Mouse (Mus musculus): Measurements from ENCODE around the gene Vamp2. TPM values are rescaled to one million over a fixed set of nuclear protein-coding genes. Genes with fewer than 3 reads are reported as not detected.

Gene Vamp2
- polyA plus RNA-seq, 1 experiment, result 20.9 TPM

- no peaks in the 10 kb centered on the region for H3K79me2 ChIP-seq (ENCODE audit: control insufficient read depth, insufficient read depth)
- H3K79me3 ChIP-seq (ENCODE audit: low read depth), result no peaks in the 10 kb centered on the region
- H3ac ChIP-seq (ENCODE audit: control insufficient read depth, insufficient read length, low read depth), result peak overlapping the region; percentile 37
- H3K4me3 ChIP-seq (ENCODE audit: insufficient read depth, poor library complexity, severe bottlenecking), result peak overlapping the region; percentile 35
- no peaks in the 10 kb centered on the region for H3K27me3 ChIP-seq (ENCODE audit: control insufficient read depth, insufficient read depth, insufficient read length)
- TF ChIP-seq FOSL1 (IDR thresholded peaks at IDR 0.05; ENCODE audit: insufficient read depth, low read length, poor library complexity, severe bottlenecking) (no peak), CTCF (IDR thresholded peaks at IDR 0.05; ENCODE audit: control insufficient read depth, insufficient read depth, insufficient read length) (no peak), CEBPB (IDR thresholded peaks at IDR 0.05; ENCODE audit: low read depth) (no peak), USF1 (IDR thresholded peaks at IDR 0.05; ENCODE audit: low read depth) (no peak), MAX (IDR thresholded peaks at IDR 0.05) (no peak), MYOG (IDR thresholded peaks at IDR 0.05; ENCODE audit: control insufficient read depth, extremely low read depth, insufficient read length) (no peak), MYOD1 (IDR thresholded peaks at IDR 0.05; ENCODE audit: control insufficient read depth, insufficient read length, low read depth) (no peak)
- H3K36me3 ChIP-seq (ENCODE audit: control insufficient read depth, insufficient read depth), result no peaks in the 10 kb centered on the region
These were observed 37.8 kb downstream of the Vamp2 start for GRCm38 (mm10) chr11:69125919-69126705.

- Histone ChIP-seq H3K79me3 (ENCODE audit: low read depth) (no peaks in the 10 kb centered on the region), H3K79me2 (ENCODE audit: control insufficient read depth, insufficient read depth) (no peaks in the 10 kb centered on the region), H3ac (ENCODE audit: control insufficient read depth, insufficient read length, low read depth) (no peak overlapping the region), H3K36me3 (ENCODE audit: control insufficient read depth, insufficient read depth) (no peaks in the 10 kb centered on the region), H3K4me3 (ENCODE audit: insufficient read depth, poor library complexity, severe bottlenecking) (no peak overlapping the region), H3K27me3 (ENCODE audit: control insufficient read depth, insufficient read depth, insufficient read length) (no peaks in the 10 kb centered on the region)
- no peak for TF ChIP-seq MAX (IDR thresholded peaks at IDR 0.05)
- TF ChIP-seq MYOD1 (IDR thresholded peaks at IDR 0.05; ENCODE audit: control insufficient read depth, insufficient read length, low read depth), result no peak
- TF ChIP-seq USF1 (IDR thresholded peaks at IDR 0.05; ENCODE audit: low read depth), result no peak
- no peak for TF ChIP-seq MYOG (IDR thresholded peaks at IDR 0.05; ENCODE audit: control insufficient read depth, extremely low read depth, insufficient read length)
- no peak for TF ChIP-seq CTCF (IDR thresholded peaks at IDR 0.05; ENCODE audit: control insufficient read depth, insufficient read depth, insufficient read length)
- TF ChIP-seq FOSL1 (IDR thresholded peaks at IDR 0.05; ENCODE audit: insufficient read depth, low read length, poor library complexity, severe bottlenecking), result no peak
- TF ChIP-seq CEBPB (IDR thresholded peaks at IDR 0.05; ENCODE audit: low read depth), result no peak
These were observed 38.4 kb downstream of the Vamp2 start for GRCm38 (mm10) chr11:69126706-69127095.

- TF ChIP-seq USF1 (IDR thresholded peaks at IDR 0.05; ENCODE audit: low read depth) (no peak), MYOG (IDR thresholded peaks at IDR 0.05; ENCODE audit: control insufficient read depth, extremely low read depth, insufficient read length) (no peak), FOSL1 (IDR thresholded peaks at IDR 0.05; ENCODE audit: insufficient read depth, low read length, poor library complexity, severe bottlenecking) (no peak)
- Histone ChIP-seq H3K36me3 (ENCODE audit: control insufficient read depth, insufficient read depth) (no peaks in the 10 kb centered on the region), H3ac (ENCODE audit: control insufficient read depth, insufficient read length, low read depth) (no peak overlapping the region), H3K27me3 (ENCODE audit: control insufficient read depth, insufficient read depth, insufficient read length) (no peaks in the 10 kb centered on the region), H3K79me3 (ENCODE audit: low read depth) (no peaks in the 10 kb centered on the region), H3K79me2 (ENCODE audit: control insufficient read depth, insufficient read depth) (no peaks in the 10 kb centered on the region), H3K4me3 (ENCODE audit: insufficient read depth, poor library complexity, severe bottlenecking) (no peak overlapping the region)
These were observed 40.3 kb downstream of the Vamp2 start for GRCm38 (mm10) chr11:69128426-69129122.

- Histone ChIP-seq H3K27me3 (ENCODE audit: control insufficient read depth, insufficient read depth, insufficient read length) (no peaks in the 10 kb centered on the region), H3K36me3 (ENCODE audit: control insufficient read depth, insufficient read depth) (no peaks in the 10 kb centered on the region), H3K4me3 (ENCODE audit: insufficient read depth, poor library complexity, severe bottlenecking) (no peak overlapping the region), H3ac (ENCODE audit: control insufficient read depth, insufficient read length, low read depth) (no peak overlapping the region), H3K79me3 (ENCODE audit: low read depth) (no peaks in the 10 kb centered on the region), H3K79me2 (ENCODE audit: control insufficient read depth, insufficient read depth) (no peaks in the 10 kb centered on the region)
- TF ChIP-seq MYOD1 (IDR thresholded peaks at IDR 0.05; ENCODE audit: control insufficient read depth, insufficient read length, low read depth), result no peak
- no peak for TF ChIP-seq CTCF (IDR thresholded peaks at IDR 0.05; ENCODE audit: control insufficient read depth, insufficient read depth, insufficient read length)
- no peak for TF ChIP-seq FOSL1 (IDR thresholded peaks at IDR 0.05; ENCODE audit: insufficient read depth, low read length, poor library complexity, severe bottlenecking)
- no peak for TF ChIP-seq MYOG (IDR thresholded peaks at IDR 0.05; ENCODE audit: control insufficient read depth, extremely low read depth, insufficient read length)
- no peak for TF ChIP-seq CEBPB (IDR thresholded peaks at IDR 0.05; ENCODE audit: low read depth)
- TF ChIP-seq USF1 (IDR thresholded peaks at IDR 0.05; ENCODE audit: low read depth), result no peak
- no peak for TF ChIP-seq MAX (IDR thresholded peaks at IDR 0.05)
These were observed 45.3 kb downstream of the Vamp2 start for GRCm38 (mm10) chr11:69133566-69133922.

GRCm38 (mm10) chr11:69133923-69134621 lies 45.8 kb downstream of the Vamp2 start:
- peak; percentile 71 for TF ChIP-seq USF1 (IDR thresholded peaks at IDR 0.05; ENCODE audit: low read depth)
- no peak for TF ChIP-seq FOSL1 (IDR thresholded peaks at IDR 0.05; ENCODE audit: insufficient read depth, low read length, poor library complexity, severe bottlenecking)
- no peak for TF ChIP-seq CTCF (IDR thresholded peaks at IDR 0.05; ENCODE audit: control insufficient read depth, insufficient read depth, insufficient read length)
- TF ChIP-seq MYOD1 (IDR thresholded peaks at IDR 0.05; ENCODE audit: control insufficient read depth, insufficient read length, low read depth), result no peak
- TF ChIP-seq MYOG (IDR thresholded peaks at IDR 0.05; ENCODE audit: control insufficient read depth, extremely low read depth, insufficient read length), result no peak
- no peak for TF ChIP-seq MAX (IDR thresholded peaks at IDR 0.05)
- no peak overlapping the region for H3K4me3 ChIP-seq (ENCODE audit: insufficient read depth, poor library complexity, severe bottlenecking)
- H3K27me3 ChIP-seq (ENCODE audit: control insufficient read depth, insufficient read depth, insufficient read length), result peaks cover 1% of the 10 kb centered on the region
- H3K79me2 ChIP-seq (ENCODE audit: control insufficient read depth, insufficient read depth), result no peaks in the 10 kb centered on the region
- no peaks in the 10 kb centered on the region for H3K79me3 ChIP-seq (ENCODE audit: low read depth)
- no peaks in the 10 kb centered on the region for H3K36me3 ChIP-seq (ENCODE audit: control insufficient read depth, insufficient read depth)
- no peak overlapping the region for H3ac ChIP-seq (ENCODE audit: control insufficient read depth, insufficient read length, low read depth)

Data from C2C12 (cell line).